Mouse (Mus musculus) thymus, postnatal 14 days (tissue): ENCODE results near the gene Iffo2.

Experiments used
- DNase-seq: peaks from one replicate; pipeline ENCODE4 v3.0.0; 2021

Gene Iffo2

GRCm38 (mm10) chr4:139583629-139584245 lies 53.4 kb downstream of the Iffo2 start:
- no peak for DNase-seq

- DNase-seq = no peak
Observed at GRCm38 (mm10) chr4:139584704-139585103, 54.4 kb downstream of the Iffo2 start.

GRCm38 (mm10) chr4:139585713-139586112 lies 55.4 kb downstream of the Iffo2 start:
- DNase-seq = no peak

- DNase-seq = no peak
Observed at GRCm38 (mm10) chr4:139587370-139587769, 57.0 kb downstream of the Iffo2 start.

GRCm38 (mm10) chr4:139587773-139588172 lies 57.4 kb downstream of the Iffo2 start:
- no peak for DNase-seq

GRCm38 (mm10) chr4:139589351-139590027 lies 59.1 kb downstream of the Iffo2 start:
- no peak for DNase-seq

- no peak for DNase-seq
Observed at GRCm38 (mm10) chr4:139590446-139590845, 60.1 kb downstream of the Iffo2 start.

GRCm38 (mm10) chr4:139592895-139593294 lies 62.5 kb downstream of the Iffo2 start:
- DNase-seq = no peak

GRCm38 (mm10) chr4:139593383-139593782 lies 63.0 kb downstream of the Iffo2 start:
- no peak for DNase-seq

- no peak for DNase-seq
Observed at GRCm38 (mm10) chr4:139594062-139594461, 63.7 kb downstream of the Iffo2 start.

GRCm38 (mm10) chr4:139596715-139597114 lies 66.4 kb downstream of the Iffo2 start:
- DNase-seq = no peak

GRCm38 (mm10) chr4:139597286-139598284 lies 67.2 kb downstream of the Iffo2 start:
- peak; percentile 52 for DNase-seq

GRCm38 (mm10) chr4:139598356-139598755 lies 68.0 kb downstream of the Iffo2 start:
- no peak for DNase-seq

- DNase-seq = peak; percentile 80
Observed at GRCm38 (mm10) chr4:139598950-139599518, 68.7 kb downstream of the Iffo2 start.

GRCm38 (mm10) chr4:139601519-139602356 lies 71.4 kb downstream of the Iffo2 start:
- DNase-seq = no peak

- peak; percentile 78 for DNase-seq
Observed at GRCm38 (mm10) chr4:139602357-139603244, 72.3 kb downstream of the Iffo2 start, which contains the start of gene Gm21969. Gene Gm21969, plus strand, starts transcription at chr4:139603186.

- DNase-seq = no peak
Observed at GRCm38 (mm10) chr4:139605216-139605615, 74.9 kb downstream of the Iffo2 start.

GRCm38 (mm10) chr4:139606732-139607131 lies 76.4 kb downstream of the Iffo2 start:
- no peak for DNase-seq

GRCm38 (mm10) chr4:139608975-139609374 lies 78.6 kb downstream of the Iffo2 start:
- no peak for DNase-seq

- no peak for DNase-seq
Observed at GRCm38 (mm10) chr4:139610954-139611353, 80.6 kb downstream of the Iffo2 start.

GRCm38 (mm10) chr4:139611542-139611953 lies 81.2 kb downstream of the Iffo2 start:
- peak; percentile 80 for DNase-seq
